Mouse (Mus musculus): ENCODE results near the gene Slc45a1. TPM values are rescaled to one million over a fixed set of nuclear protein-coding genes. Genes with fewer than 3 reads are reported as not detected.
"Not testable (repeated sequence)": the region's sequence is repeated elsewhere in the genome, so short reads cannot be mapped to it uniquely, and the experiment has no call there.

Gene Slc45a1
- polyA plus RNA-seq, 2 experiments, result 0.14 to 0.36 TPM

- H3K9ac ChIP-seq (ENCODE audit: low read depth, low read length, severe bottlenecking), result no peak overlapping the region
- H3K4me2 ChIP-seq (replicated peaks; ENCODE audit: low read depth, low read length, severe bottlenecking), result no peak overlapping the region
- no peak for ATAC-seq (ENCODE audit: low FRiP score, low read depth)
- no peak for TF ChIP-seq POLR2A (IDR thresholded peaks at IDR 0.05; ENCODE audit: borderline replicate concordance, extremely low read depth, insufficient read depth, insufficient read length)
- no peak for DNase-seq (ENCODE audit: low spot score)
- H3K4me1 ChIP-seq (ENCODE audit: control insufficient read depth, insufficient read depth, low read length), result 0 out of 2 replicates have a peak, but pooled peaks cover under 1% of the 10 kb centered on the region
- H3K9me3 ChIP-seq (ENCODE audit: control insufficient read depth, low read length), result no peaks in the 10 kb centered on the region
- H3K36me3 ChIP-seq (ENCODE audit: control insufficient read depth, insufficient read depth, low read length), result peaks cover 17% of the 10 kb centered on the region
- no peaks in the 10 kb centered on the region for H3K27me3 ChIP-seq (ENCODE audit: control insufficient read depth, insufficient read depth, low read length)
- H3K27ac ChIP-seq (replicated peaks; ENCODE audit: low read depth, low read length), result no peak overlapping the region
- H3K4me3 ChIP-seq (replicated peaks; ENCODE audit: low read length), result no peak overlapping the region
- 48% methylated on average over 3 of the region's 3 CpGs for WGBS
These were observed 45.4 kb downstream of the Slc45a1 start for GRCm38 (mm10) chr4:150606449-150607161.

GRCm38 (mm10) chr4:150605804-150606203 lies 46.2 kb downstream of the Slc45a1 start:
- peaks cover 12% of the 10 kb centered on the region for H3K36me3 ChIP-seq (ENCODE audit: control insufficient read depth, insufficient read depth, low read length)
- H3K9me3 ChIP-seq (ENCODE audit: control insufficient read depth, low read length), result no peaks in the 10 kb centered on the region
- no peak for DNase-seq (ENCODE audit: low spot score)
- ATAC-seq (ENCODE audit: low FRiP score, low read depth), result no peak
- WGBS, result 89% methylated on average over 3 of the region's 3 CpGs
- H3K4me3 ChIP-seq (replicated peaks; ENCODE audit: low read length), result no peak overlapping the region
- H3K9ac ChIP-seq (ENCODE audit: low read depth, low read length, severe bottlenecking), result no peak overlapping the region
- TF ChIP-seq POLR2A (IDR thresholded peaks at IDR 0.05; ENCODE audit: borderline replicate concordance, extremely low read depth, insufficient read depth, insufficient read length), result no peak
- no peak overlapping the region for H3K27ac ChIP-seq (replicated peaks; ENCODE audit: low read depth, low read length)
- no peaks in the 10 kb centered on the region for H3K27me3 ChIP-seq (ENCODE audit: control insufficient read depth, insufficient read depth, low read length)
- H3K4me2 ChIP-seq (replicated peaks; ENCODE audit: low read depth, low read length, severe bottlenecking), result no peak overlapping the region
- H3K4me1 ChIP-seq (ENCODE audit: control insufficient read depth, insufficient read depth, low read length), result 0 out of 2 replicates have a peak, but pooled peaks cover 3% of the 10 kb centered on the region

GRCm38 (mm10) chr4:150603366-150604061 lies 48.5 kb downstream of the Slc45a1 start:
- ATAC-seq (ENCODE audit: low FRiP score, low read depth) (no peak), DNase-seq (ENCODE audit: low spot score) (no peak)
- no peak overlapping the region for H3K4me2 ChIP-seq (replicated peaks; ENCODE audit: low read depth, low read length, severe bottlenecking)
- H3K4me3 ChIP-seq (replicated peaks; ENCODE audit: low read length), result no peak overlapping the region
- 100% methylated on average over 1 of the region's 1 CpGs for WGBS
- TF ChIP-seq POLR2A (IDR thresholded peaks at IDR 0.05; ENCODE audit: borderline replicate concordance, extremely low read depth, insufficient read depth, insufficient read length), result no peak
- H3K9ac ChIP-seq (ENCODE audit: low read depth, low read length, severe bottlenecking), result no peak overlapping the region
- H3K27ac ChIP-seq (replicated peaks; ENCODE audit: low read depth, low read length), result no peak overlapping the region
- peaks cover 3% of the 10 kb centered on the region for H3K36me3 ChIP-seq (ENCODE audit: control insufficient read depth, insufficient read depth, low read length)
- peaks cover 15% of the 10 kb centered on the region for H3K4me1 ChIP-seq (ENCODE audit: control insufficient read depth, insufficient read depth, low read length)
- no peaks in the 10 kb centered on the region for H3K27me3 ChIP-seq (ENCODE audit: control insufficient read depth, insufficient read depth, low read length)
- no peaks in the 10 kb centered on the region for H3K9me3 ChIP-seq (ENCODE audit: control insufficient read depth, low read length)

- H3K4me1 ChIP-seq (ENCODE audit: control insufficient read depth, insufficient read depth, low read length), result peaks cover 23% of the 10 kb centered on the region
- DNase-seq (ENCODE audit: low spot score), result no peak
- H3K9ac ChIP-seq (ENCODE audit: low read depth, low read length, severe bottlenecking), result no peak overlapping the region
- ATAC-seq (ENCODE audit: low FRiP score, low read depth), result no peak
- no peaks in the 10 kb centered on the region for H3K27me3 ChIP-seq (ENCODE audit: control insufficient read depth, insufficient read depth, low read length)
- 75% methylated on average over 10 of the region's 10 CpGs for whole genome bisulfite sequencing
- H3K36me3 ChIP-seq (ENCODE audit: control insufficient read depth, insufficient read depth, low read length), result peaks cover 3% of the 10 kb centered on the region; the same call in 1 of the 2 replicates
- H3K4me3 ChIP-seq (replicated peaks; ENCODE audit: low read length), result no peak overlapping the region
- H3K9me3 ChIP-seq (ENCODE audit: control insufficient read depth, low read length), result no peaks in the 10 kb centered on the region
- no peak overlapping the region for H3K4me2 ChIP-seq (replicated peaks; ENCODE audit: low read depth, low read length, severe bottlenecking)
- TF ChIP-seq POLR2A (IDR thresholded peaks at IDR 0.05; ENCODE audit: borderline replicate concordance, extremely low read depth, insufficient read depth, insufficient read length), result no peak
- no peak overlapping the region for H3K27ac ChIP-seq (replicated peaks; ENCODE audit: low read depth, low read length)
These were observed 50.5 kb downstream of the Slc45a1 start for GRCm38 (mm10) chr4:150601489-150601888.

GRCm38 (mm10) chr4:150600503-150600902 lies 51.5 kb downstream of the Slc45a1 start:
- not testable (repeated sequence) for H3K27me3 ChIP-seq (ENCODE audit: control insufficient read depth, insufficient read depth, low read length)
- WGBS, result 86% methylated on average over 2 of the region's 2 CpGs

More at GRCm38 (mm10) chr4:150600503-150600902, 51.5 kb downstream of the Slc45a1 start:
- DNase-seq (ENCODE audit: low spot score); H3K27ac ChIP-seq (replicated peaks; ENCODE audit: low read depth, low read length); H3K4me3 ChIP-seq (replicated peaks; ENCODE audit: low read length); ATAC-seq (ENCODE audit: low FRiP score, low read depth); H3K36me3 ChIP-seq (ENCODE audit: control insufficient read depth, insufficient read depth, low read length); H3K9ac ChIP-seq (ENCODE audit: low read depth, low read length, severe bottlenecking); H3K4me2 ChIP-seq (replicated peaks; ENCODE audit: low read depth, low read length, severe bottlenecking); H3K9me3 ChIP-seq (ENCODE audit: control insufficient read depth, low read length): not testable (repeated sequence)
- H3K4me1 ChIP-seq (ENCODE audit: control insufficient read depth, insufficient read depth, low read length), result peaks cover 23% of the 10 kb centered on the region
